Mouse (Mus musculus) heart, adult 9 months (tissue): ENCODE results near the gene Bcas3.

Source experiments
- DNase-seq, 2 experiments: peaks; one replicate each; pipeline ENCODE4 v3.0.0; 2022; ENCODE audit warnings: low spot score in 2 of 2

Bcas3 gene

GRCm38 (mm10) chr11:85751171-85751570 lies 398.2 kb downstream of the Bcas3 start:
- DNase-seq, result no peak

GRCm38 (mm10) chr11:85754631-85755502 lies 401.9 kb downstream of the Bcas3 start:
- no peak for DNase-seq

- no peak for DNase-seq
These were observed 402.6 kb downstream of the Bcas3 start for GRCm38 (mm10) chr11:85755503-85756044.

GRCm38 (mm10) chr11:85758891-85759290 lies 405.9 kb downstream of the Bcas3 start:
- no peak for DNase-seq

- DNase-seq, result peak; percentile 67 to 76
These were observed 406.9 kb downstream of the Bcas3 start for GRCm38 (mm10) chr11:85759634-85760439.

- DNase-seq, result peak; percentile 68 to 71
These were observed 407.6 kb downstream of the Bcas3 start for GRCm38 (mm10) chr11:85760486-85761141.

GRCm38 (mm10) chr11:85761170-85761569 lies 408.2 kb downstream of the Bcas3 start:
- DNase-seq, result no peak

- no peak for DNase-seq
These were observed 410.7 kb downstream of the Bcas3 start for GRCm38 (mm10) chr11:85763655-85764054.

- peak; percentile 25 to 44 for DNase-seq
These were observed 413.2 kb downstream of the Bcas3 start for GRCm38 (mm10) chr11:85766106-85766723.

- DNase-seq, result no peak
These were observed 413.8 kb downstream of the Bcas3 start for GRCm38 (mm10) chr11:85766811-85767210.

GRCm38 (mm10) chr11:85769740-85770139 lies 416.8 kb downstream of the Bcas3 start:
- no peak for DNase-seq

GRCm38 (mm10) chr11:85773391-85773790 lies 420.4 kb downstream of the Bcas3 start:
- no peak for DNase-seq

- DNase-seq, result no peak
These were observed 421.7 kb downstream of the Bcas3 start for GRCm38 (mm10) chr11:85774707-85775106.

GRCm38 (mm10) chr11:85775492-85775891 lies 422.5 kb downstream of the Bcas3 start:
- DNase-seq, result peak; percentile 38 to 49

GRCm38 (mm10) chr11:85776861-85777360 lies 423.9 kb downstream of the Bcas3 start:
- DNase-seq, result peak in 1 of 2 experiments; percentile 35

- no peak for DNase-seq
These were observed 425.0 kb downstream of the Bcas3 start for GRCm38 (mm10) chr11:85777950-85778349.

GRCm38 (mm10) chr11:85780303-85780702 lies 427.3 kb downstream of the Bcas3 start:
- DNase-seq, result no peak

GRCm38 (mm10) chr11:85786113-85786718 lies 433.2 kb downstream of the Bcas3 start:
- DNase-seq, result no peak

- no peak for DNase-seq
These were observed 436.8 kb downstream of the Bcas3 start for GRCm38 (mm10) chr11:85789750-85790149.

GRCm38 (mm10) chr11:85790267-85790666 lies 437.3 kb downstream of the Bcas3 start:
- DNase-seq, result no peak

GRCm38 (mm10) chr11:85791212-85791611 lies 438.2 kb downstream of the Bcas3 start:
- no peak for DNase-seq
